Mouse (Mus musculus): ENCODE measurements around the gene Fabp3.

DNA sequence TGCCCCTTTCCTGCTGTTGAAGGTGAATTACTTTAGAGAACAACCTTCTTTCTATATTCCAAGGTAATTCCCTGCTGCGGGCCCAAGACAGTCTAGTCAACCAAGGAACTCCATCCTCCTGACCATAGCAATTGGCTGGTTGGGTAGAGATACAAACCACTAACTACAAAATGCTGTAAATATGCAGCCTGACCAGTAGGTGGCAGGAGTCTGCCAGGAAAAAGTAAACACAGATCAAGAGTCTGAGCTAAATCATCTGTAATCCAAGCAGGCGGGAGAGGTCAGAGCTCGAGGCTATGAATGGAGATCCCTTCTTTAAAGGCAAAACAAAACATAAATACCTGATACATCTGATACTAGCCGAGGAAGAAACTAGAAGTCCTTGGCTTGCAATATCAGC, 33.3 kb downstream of the Fabp3 start:
- TF ChIP-seq CTCF (IDR thresholded peaks at IDR 0.05; ENCODE audit: low read depth) (peak; percentile 93), EP300 (optimal IDR thresholded peaks at IDR 0.05) (no peak)

Measured in stomach, postnatal 0 days (tissue).